Mouse (Mus musculus) thymus, adult 2 months (tissue): ENCODE data around the gene Trak1. TPM values are rescaled to one million over a fixed set of nuclear protein-coding genes. Genes with fewer than 3 reads are reported as not detected.

ENCODE experiments used
- DNase-seq: peaks from one replicate; pipeline ENCODE4 v3.0.0; 2021
- H3K27ac ChIP-seq: fragments of 200-500 bp; 2 replicates; pipeline ENCODE4 v1.5.1; 2012; ENCODE audit warnings: low read length, control low read depth; ENCODE audit not compliant: control insufficient read depth, insufficient read depth
- H3K27me3 ChIP-seq: fragments of 200-500 bp; 2 replicates; pipeline ENCODE4 v1.6.1; 2012; ENCODE audit warnings: mild to moderate bottlenecking, low read length, moderate library complexity, mixed read lengths; ENCODE audit not compliant: control insufficient read depth, insufficient read depth
- H3K36me3 ChIP-seq: fragments of 200-500 bp; 2 replicates; pipeline ENCODE4 v1.6.1; 2012; ENCODE audit warnings: mild to moderate bottlenecking, low read length, moderate library complexity; ENCODE audit not compliant: control insufficient read depth, insufficient read depth
- H3K4me1 ChIP-seq: fragments of 200-500 bp; replicated peaks from 2 replicates; pipeline ENCODE4 v1.6.1; 2012; ENCODE audit warnings: low read length; ENCODE audit not compliant: control insufficient read depth, insufficient read depth
- H3K4me3 ChIP-seq: fragments of 200-500 bp; 2 replicates; pipeline ENCODE4 v1.5.1; 2012; ENCODE audit warnings: mild to moderate bottlenecking, low read length, control low read depth, moderate library complexity; ENCODE audit not compliant: control insufficient read depth, insufficient read depth
- CTCF ChIP-seq: fragments of 200-500 bp; IDR thresholded peaks from 2 replicates; pipeline ENCODE4 v1.5.1; 2012; ENCODE audit warnings: mild to moderate bottlenecking, control low read depth, low read length, moderate library complexity, borderline replicate concordance; ENCODE audit not compliant: control insufficient read depth, poor library complexity, insufficient read depth; ENCODE audit errors: extremely low read depth
- POLR2A ChIP-seq: fragments of 200-500 bp; IDR thresholded peaks from 2 replicates; pipeline ENCODE4 v1.6.1; 2012; ENCODE audit warnings: mild to moderate bottlenecking, low read length, control low read depth, moderate library complexity; ENCODE audit not compliant: control insufficient read depth, poor library complexity, insufficient read depth; ENCODE audit errors: extremely low read depth
- WGBS: fragments of 180-500 bp; shearing (Covaris S2); methylation state at CpG from one replicate; pipeline ENCODE4 v1.1.7; 2018; 5-methylcytosine and 5-hydroxymethylcytosine counted together
- polyA plus RNA-seq: library from polyadenylated mRNA; depleted of rRNA; stranded (reverse); fragments of >200 nt; gene quantifications from 2 replicates; pipeline ENCODE4 v1.2.3, GENCODE M21; 2012

The Trak1 gene
- polyA plus RNA-seq, 1 experiment, result 96.5 TPM

DNA sequence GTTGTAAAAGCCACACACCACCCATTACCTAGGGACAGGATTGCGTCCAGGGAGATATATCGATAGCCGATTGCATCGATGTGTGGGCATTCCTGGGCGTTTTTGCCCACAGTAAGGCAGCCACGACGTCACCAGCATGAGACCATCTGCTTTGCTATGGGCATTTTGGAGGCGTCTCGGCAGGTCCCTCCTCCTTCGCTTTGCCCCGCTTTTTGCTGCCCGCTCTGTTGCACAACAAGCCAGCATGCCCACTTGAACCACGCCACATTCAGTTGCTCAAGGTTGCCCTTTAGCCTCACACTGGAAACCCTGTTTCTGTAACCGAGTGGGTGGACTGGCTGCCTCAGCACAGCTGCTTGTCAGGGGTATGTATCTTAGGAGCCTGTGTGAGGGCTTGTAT, 85.3 kb downstream of the Trak1 start:
- DNase-seq, result no peak
- WGBS, result 93% methylated on average over 14 of the region's 14 CpGs
- Histone ChIP-seq H3K4me1 (peaks cover 3% of the 10 kb centered on the region), H3K27me3 (no peaks in the 10 kb centered on the region), H3K36me3 (no peaks in the 10 kb centered on the region), H3K4me3 (no peak overlapping the region), H3K27ac (no peak overlapping the region)
- TF ChIP-seq CTCF (no peak), POLR2A (no peak)

DNA sequence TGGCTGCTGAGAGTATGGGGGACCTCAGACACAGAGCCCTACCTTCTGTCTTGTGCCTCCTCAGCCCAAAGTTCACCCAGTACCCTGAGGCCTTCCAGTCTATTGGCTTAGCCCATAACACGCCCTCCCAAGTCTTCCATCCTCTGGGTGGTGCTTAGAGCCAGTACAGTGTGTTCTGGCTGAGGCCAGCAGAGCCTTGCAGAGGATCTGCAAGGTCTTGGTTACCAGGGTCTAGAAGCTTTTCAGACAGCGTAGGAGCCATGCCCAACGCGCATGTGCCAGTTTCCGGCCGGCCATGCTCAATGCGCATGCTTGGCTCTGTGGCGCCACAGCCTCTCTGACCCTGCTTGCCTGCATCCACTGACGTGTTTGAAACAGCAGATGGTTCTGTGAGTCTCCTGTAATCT, 85.9 kb downstream of the Trak1 start:
- H3K27me3 ChIP-seq, result no peaks in the 10 kb centered on the region
- H3K36me3 ChIP-seq, result no peaks in the 10 kb centered on the region
- WGBS, result 97% methylated on average over 9 of the region's 9 CpGs
- peaks cover 6% of the 10 kb centered on the region for H3K4me1 ChIP-seq
- DNase-seq, result no peak
- H3K27ac ChIP-seq, result no peak overlapping the region
- no peak overlapping the region for H3K4me3 ChIP-seq
- TF ChIP-seq CTCF, result no peak
- TF ChIP-seq POLR2A, result no peak

DNA sequence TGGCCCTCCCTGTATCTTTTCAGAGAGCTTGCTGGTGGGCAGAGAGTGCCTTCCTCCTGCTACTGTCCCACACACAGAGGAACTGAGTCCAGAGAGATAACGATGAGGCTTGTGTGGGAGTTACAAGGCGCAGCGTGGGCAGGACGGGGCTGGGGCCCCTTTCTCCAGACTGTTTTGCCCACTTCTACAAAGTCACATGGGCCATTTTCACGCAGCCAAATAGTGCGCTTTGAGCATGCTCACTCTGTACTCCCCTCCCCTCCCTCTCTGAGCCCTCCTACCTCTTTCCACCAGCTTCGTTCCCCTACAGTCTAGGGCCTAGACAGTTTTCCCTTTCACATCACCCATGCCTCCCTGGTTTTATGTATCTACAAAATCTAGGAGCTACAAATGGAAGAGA, 87.3 kb downstream of the Trak1 start:
- TF ChIP-seq POLR2A (no peak), CTCF (no peak)
- no peak overlapping the region for H3K4me3 ChIP-seq
- H3K27ac ChIP-seq, result no peak overlapping the region
- no peaks in the 10 kb centered on the region for H3K36me3 ChIP-seq
- H3K4me1 ChIP-seq, result peaks cover 8% of the 10 kb centered on the region
- DNase-seq, result no peak
- 82% methylated on average over 7 of the region's 7 CpGs for WGBS
- no peaks in the 10 kb centered on the region for H3K27me3 ChIP-seq

DNA sequence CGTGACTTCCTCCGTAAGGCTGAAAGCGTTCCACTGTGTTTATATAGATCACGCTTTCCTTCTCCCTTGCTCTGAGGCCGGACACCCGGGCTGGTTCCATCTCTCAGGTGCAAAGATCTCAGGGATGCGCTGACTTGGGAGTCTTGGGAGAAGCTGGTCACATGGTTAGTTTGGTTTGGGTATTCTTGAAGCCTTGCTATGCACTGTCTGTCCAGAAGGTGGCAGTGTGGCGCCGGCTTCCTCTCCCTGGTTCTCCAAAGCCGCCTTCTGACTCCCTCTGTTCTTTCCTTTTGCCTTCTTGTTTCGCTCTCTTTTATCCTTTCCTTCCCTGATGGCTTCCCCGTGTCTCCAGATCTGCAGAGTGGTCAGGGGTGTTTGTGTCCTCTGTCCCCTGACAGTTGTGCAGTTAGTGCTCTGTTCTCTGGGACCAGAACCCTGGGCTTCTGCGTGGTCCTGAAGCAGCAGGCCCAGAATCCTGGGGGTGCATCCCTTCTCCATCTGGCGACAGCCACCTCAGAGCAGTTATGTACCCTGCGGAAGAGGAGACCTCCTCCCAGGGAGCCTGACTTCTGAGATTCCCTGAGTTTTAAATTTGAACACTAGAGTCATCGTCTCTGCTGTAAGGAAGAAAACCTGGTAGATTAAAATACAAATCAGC, 87.9 kb downstream of the Trak1 start:
- whole genome bisulfite sequencing, result 56% methylated on average over 16 of the region's 16 CpGs
- H3K27ac ChIP-seq, result no peak overlapping the region
- H3K27me3 ChIP-seq, result no peaks in the 10 kb centered on the region
- H3K36me3 ChIP-seq, result no peaks in the 10 kb centered on the region
- TF ChIP-seq CTCF, result peak; percentile 78; the same call in 1 of the 2 replicates
- no peak for TF ChIP-seq POLR2A
- peaks cover 8% of the 10 kb centered on the region for H3K4me1 ChIP-seq
- DNase-seq, result peak; percentile 76
- H3K4me3 ChIP-seq, result no peak overlapping the region

DNA sequence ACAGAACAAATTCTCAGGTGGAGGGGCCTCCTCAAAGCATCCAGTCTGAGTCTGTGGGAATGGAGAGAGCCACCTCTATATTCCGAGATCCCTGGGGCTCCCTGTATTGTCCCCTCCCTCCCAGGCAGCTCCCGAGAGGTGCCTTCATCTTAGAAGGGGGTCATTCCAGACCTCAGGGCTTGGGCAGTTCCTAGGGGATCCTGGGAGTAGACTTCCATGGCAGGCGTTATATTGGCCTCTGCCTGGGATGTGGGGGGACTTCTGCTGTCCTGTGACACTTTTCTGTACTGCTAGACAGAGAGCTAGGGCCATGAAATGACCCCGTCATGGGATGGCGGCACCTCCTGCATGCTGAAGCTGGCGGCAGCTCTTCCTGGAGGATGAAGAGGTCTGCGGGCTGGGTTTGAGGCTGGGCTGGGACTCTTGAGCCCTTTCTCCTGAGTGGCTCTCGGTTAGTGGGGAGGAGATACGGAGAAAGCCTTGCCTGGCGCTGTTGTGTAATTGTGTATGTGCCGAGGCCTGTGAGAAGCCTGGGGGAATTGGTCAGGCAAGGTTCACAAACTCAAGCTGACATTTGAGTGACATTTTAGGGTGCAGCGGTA, 88.5 kb downstream of the Trak1 start:
- no peaks in the 10 kb centered on the region for H3K36me3 ChIP-seq
- no peak for TF ChIP-seq CTCF
- no peak for TF ChIP-seq POLR2A
- H3K4me1 ChIP-seq, result peaks cover 8% of the 10 kb centered on the region
- H3K27ac ChIP-seq, result no peak overlapping the region
- H3K4me3 ChIP-seq, result no peak overlapping the region
- DNase-seq, result no peak
- 96% methylated on average over 12 of the region's 12 CpGs for WGBS
- H3K27me3 ChIP-seq, result no peaks in the 10 kb centered on the region

DNA sequence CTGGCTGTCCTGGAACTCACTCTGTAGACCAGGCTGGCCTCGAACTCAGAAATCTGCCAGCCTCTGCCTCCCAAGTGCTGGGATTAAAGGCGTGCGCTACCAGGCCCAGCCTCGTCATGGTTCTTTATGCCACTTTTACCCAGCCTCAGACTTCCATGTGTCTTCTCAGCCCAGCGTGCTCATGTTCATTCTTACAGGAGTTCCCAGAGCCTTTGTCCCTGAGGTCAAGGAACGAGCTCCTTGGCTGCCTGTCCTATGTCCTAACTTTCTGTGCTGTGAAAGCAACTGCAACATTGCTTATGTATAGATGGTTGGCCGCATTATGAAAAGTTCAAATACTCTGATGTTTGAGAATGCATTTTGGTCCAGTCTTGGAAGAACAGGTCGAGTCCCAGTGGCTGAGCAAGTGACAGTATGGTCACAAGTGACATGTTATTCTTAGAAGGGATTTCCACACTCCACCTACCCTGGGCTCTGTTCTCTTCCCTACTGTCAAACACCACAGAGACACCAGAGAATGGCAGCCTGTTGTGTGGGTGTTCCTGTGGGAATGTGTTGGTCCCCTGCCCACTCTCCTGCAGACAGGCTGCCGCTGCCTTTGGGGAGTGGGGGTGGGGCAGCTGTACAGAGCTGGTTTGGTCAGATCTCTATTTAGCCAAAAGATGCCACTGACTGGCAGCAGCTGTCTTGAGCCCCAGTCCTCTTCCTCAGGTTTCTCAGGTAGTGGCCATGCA, 90.4 kb downstream of the Trak1 start:
- H3K36me3 ChIP-seq, result no peaks in the 10 kb centered on the region
- H3K27ac ChIP-seq, result no peak overlapping the region
- no peaks in the 10 kb centered on the region for H3K27me3 ChIP-seq
- peaks cover 8% of the 10 kb centered on the region for H3K4me1 ChIP-seq
- H3K4me3 ChIP-seq, result no peak overlapping the region
- DNase-seq, result no peak
- no peak for TF ChIP-seq CTCF
- TF ChIP-seq POLR2A, result no peak
- 95% methylated on average over 9 of the region's 9 CpGs for WGBS
